Mouse (Mus musculus): ENCODE results near the gene Large2. TPM values are rescaled to one million over a fixed set of nuclear protein-coding genes. Genes with fewer than 3 reads are reported as not detected.

Gene Large2
- polyA plus RNA-seq, 1 experiment, result 1.9 TPM

GRCm38 (mm10) chr2:92385113-92386051 is 10.7 kb upstream of the Large2 start:
- DNase-seq (ENCODE audit: low read depth in 1 of 2, low spot score in 2 of 2), result no peak
- H3K4me1 ChIP-seq (ENCODE audit: control insufficient read depth, insufficient read depth, insufficient read length), result peaks cover 8% of the 10 kb centered on the region
- TF ChIP-seq CTCF (IDR thresholded peaks at IDR 0.05; ENCODE audit: extremely low read depth, insufficient read depth, insufficient read length, insufficient replicate concordance), result no peak
- TF ChIP-seq POLR2A (IDR thresholded peaks at IDR 0.05; ENCODE audit: low read depth, low read length), result no peak
- H3K27ac ChIP-seq (ENCODE audit: insufficient read depth, low read length), result no peak overlapping the region
- peaks cover 10% of the 10 kb centered on the region for H3K36me3 ChIP-seq (ENCODE audit: control insufficient read depth, insufficient read depth, low read length)
- H3K27me3 ChIP-seq (ENCODE audit: control insufficient read depth, insufficient read depth, low read length), result peaks cover 10% of the 10 kb centered on the region
- no peak overlapping the region for H3K4me3 ChIP-seq (ENCODE audit: extremely low read depth, insufficient read depth, insufficient read length)
- WGBS, result 83% methylated on average over 22 of the region's 22 CpGs

GRCm38 (mm10) chr2:92384101-92384500 is 9.4 kb upstream of the Large2 start:
- H3K36me3 ChIP-seq (ENCODE audit: control insufficient read depth, insufficient read depth, low read length), result peaks cover 21% of the 10 kb centered on the region
- no peak overlapping the region for H3K4me3 ChIP-seq (ENCODE audit: extremely low read depth, insufficient read depth, insufficient read length)
- no peak for DNase-seq (ENCODE audit: low read depth in 1 of 2, low spot score in 2 of 2)
- TF ChIP-seq CTCF (IDR thresholded peaks at IDR 0.05; ENCODE audit: extremely low read depth, insufficient read depth, insufficient read length, insufficient replicate concordance) (no peak), POLR2A (IDR thresholded peaks at IDR 0.05; ENCODE audit: low read depth, low read length) (no peak)
- 36% methylated on average over 4 of the region's 4 CpGs for WGBS
- H3K27me3 ChIP-seq (ENCODE audit: control insufficient read depth, insufficient read depth, low read length), result peaks cover 6% of the 10 kb centered on the region
- H3K4me1 ChIP-seq (ENCODE audit: control insufficient read depth, insufficient read depth, insufficient read length), result peaks cover 3% of the 10 kb centered on the region
- H3K27ac ChIP-seq (ENCODE audit: insufficient read depth, low read length), result no peak overlapping the region

- no peak for DNase-seq (ENCODE audit: low read depth in 1 of 2, low spot score in 2 of 2)
- peaks cover 29% of the 10 kb centered on the region for H3K36me3 ChIP-seq (ENCODE audit: control insufficient read depth, insufficient read depth, low read length)
- H3K4me3 ChIP-seq (ENCODE audit: extremely low read depth, insufficient read depth, insufficient read length), result no peak overlapping the region
- no peaks in the 10 kb centered on the region for H3K27me3 ChIP-seq (ENCODE audit: control insufficient read depth, insufficient read depth, low read length)
- WGBS, result 87% methylated on average over 4 of the region's 4 CpGs
- H3K4me1 ChIP-seq (ENCODE audit: control insufficient read depth, insufficient read depth, insufficient read length), result no peaks in the 10 kb centered on the region
- no peak for TF ChIP-seq POLR2A (IDR thresholded peaks at IDR 0.05; ENCODE audit: low read depth, low read length)
- no peak for TF ChIP-seq CTCF (IDR thresholded peaks at IDR 0.05; ENCODE audit: extremely low read depth, insufficient read depth, insufficient read length, insufficient replicate concordance)
- no peak overlapping the region for H3K27ac ChIP-seq (ENCODE audit: insufficient read depth, low read length)
These were observed 8.1 kb upstream of the Large2 start for GRCm38 (mm10) chr2:92382759-92383158.

- TF ChIP-seq CTCF (IDR thresholded peaks at IDR 0.05; ENCODE audit: extremely low read depth, insufficient read depth, insufficient read length, insufficient replicate concordance), result no peak
- no peak for TF ChIP-seq POLR2A (IDR thresholded peaks at IDR 0.05; ENCODE audit: low read depth, low read length)
- H3K27me3 ChIP-seq (ENCODE audit: control insufficient read depth, insufficient read depth, low read length), result no peaks in the 10 kb centered on the region
- peaks cover 29% of the 10 kb centered on the region for H3K36me3 ChIP-seq (ENCODE audit: control insufficient read depth, insufficient read depth, low read length)
- no peaks in the 10 kb centered on the region for H3K4me1 ChIP-seq (ENCODE audit: control insufficient read depth, insufficient read depth, insufficient read length)
- no peak within 1 kb of the TSS for H3K27ac ChIP-seq (ENCODE audit: insufficient read depth, low read length)
- 87% methylated on average over 5 of the region's 5 CpGs for WGBS
- H3K4me3 ChIP-seq (ENCODE audit: extremely low read depth, insufficient read depth, insufficient read length), result no peak within 1 kb of the TSS
- DNase-seq (ENCODE audit: low read depth in 1 of 2, low spot score in 2 of 2), result no peak
These were observed 7.4 kb upstream of the Large2 start, which contains the start of gene 1700029I15Rik for GRCm38 (mm10) chr2:92381901-92382588. Gene 1700029I15Rik, plus strand, starts transcription at chr2:92382538.

GRCm38 (mm10) chr2:92381161-92381560 is 6.5 kb upstream of the Large2 start:
- no peak overlapping the region for H3K4me3 ChIP-seq (ENCODE audit: extremely low read depth, insufficient read depth, insufficient read length)
- H3K4me1 ChIP-seq (ENCODE audit: control insufficient read depth, insufficient read depth, insufficient read length), result peaks cover 3% of the 10 kb centered on the region; the same call in 1 of the 2 replicates
- H3K36me3 ChIP-seq (ENCODE audit: control insufficient read depth, insufficient read depth, low read length), result peaks cover 29% of the 10 kb centered on the region
- no peak for DNase-seq (ENCODE audit: low read depth in 1 of 2, low spot score in 2 of 2)
- TF ChIP-seq POLR2A (IDR thresholded peaks at IDR 0.05; ENCODE audit: low read depth, low read length) (no peak), CTCF (IDR thresholded peaks at IDR 0.05; ENCODE audit: extremely low read depth, insufficient read depth, insufficient read length, insufficient replicate concordance) (no peak)
- 93% methylated on average over 5 of the region's 5 CpGs for WGBS
- H3K27ac ChIP-seq (ENCODE audit: insufficient read depth, low read length), result no peak overlapping the region
- no peaks in the 10 kb centered on the region for H3K27me3 ChIP-seq (ENCODE audit: control insufficient read depth, insufficient read depth, low read length)

- Histone ChIP-seq H3K36me3 (ENCODE audit: control insufficient read depth, insufficient read depth, low read length) (peaks cover 29% of the 10 kb centered on the region), H3K27ac (ENCODE audit: insufficient read depth, low read length) (no peak overlapping the region; the same call in 1 of the 2 replicates), H3K4me3 (ENCODE audit: extremely low read depth, insufficient read depth, insufficient read length) (no peak overlapping the region), H3K27me3 (ENCODE audit: control insufficient read depth, insufficient read depth, low read length) (no peaks in the 10 kb centered on the region), H3K4me1 (ENCODE audit: control insufficient read depth, insufficient read depth, insufficient read length) (peaks cover 8% of the 10 kb centered on the region; the same call in 1 of the 2 replicates)
- no peak for DNase-seq (ENCODE audit: low read depth in 1 of 2, low spot score in 2 of 2)
- WGBS, result 83% methylated on average over 6 of the region's 6 CpGs
- no peak for TF ChIP-seq CTCF (IDR thresholded peaks at IDR 0.05; ENCODE audit: extremely low read depth, insufficient read depth, insufficient read length, insufficient replicate concordance)
- TF ChIP-seq POLR2A (IDR thresholded peaks at IDR 0.05; ENCODE audit: low read depth, low read length), result no peak
These were observed 5.9 kb upstream of the Large2 start for GRCm38 (mm10) chr2:92380495-92381050.
